Mouse (Mus musculus): ENCODE measurements around the gene Klhl12. TPM values are rescaled to one million over a fixed set of nuclear protein-coding genes. Genes with fewer than 3 reads are reported as not detected.
"Not testable (repeated sequence)": the region's sequence is repeated elsewhere in the genome, so short reads cannot be mapped to it uniquely, and the experiment has no call there.

Klhl12 gene
- total and polyA plus RNA-seq, 2 experiments from 2014 or later: 13.6 to 17.5 TPM

GRCm38 (mm10) chr1:134513312-134513860, 58.1 kb downstream of the Klhl12 start:
- peak overlapping the region; percentile 44; the same call in 1 of the 2 replicates for H3K9ac ChIP-seq (replicated peaks; ENCODE audit: low read depth, low read length)
- no peaks in the 10 kb centered on the region for H3K36me3 ChIP-seq (replicated peaks; ENCODE audit: control insufficient read depth, insufficient read depth, low read length)
- no peaks in the 10 kb centered on the region for H3K4me1 ChIP-seq (ENCODE audit: control insufficient read depth, insufficient read depth)
- H3K4me3 ChIP-seq (ENCODE audit: low read depth, low read length): peak overlapping the region; percentile 57
- H3K27me3 ChIP-seq (ENCODE audit: control insufficient read depth, insufficient read depth, low read length): peaks cover 3% of the 10 kb centered on the region; the same call in 1 of the 2 replicates
- H3K27ac ChIP-seq (ENCODE audit: low read depth): no peak overlapping the region
- 3% methylated on average over 38 of the region's 38 CpGs for WGBS
- H3K9me3 ChIP-seq (replicated peaks; ENCODE audit: control insufficient read depth, low read length): no peaks in the 10 kb centered on the region
- peak; percentile 57 for ATAC-seq (ENCODE audit: insufficient read depth, low read depth)
- DNase-seq (ENCODE audit: low spot score): peak; percentile 14
- peak overlapping the region; percentile 84 for H3K4me2 ChIP-seq (ENCODE audit: low read depth, low read length)
- peak; percentile 13; the same call in 1 of the 2 replicates for TF ChIP-seq CTCF (IDR thresholded peaks at IDR 0.05; ENCODE audit: low read depth)
- no peak for TF ChIP-seq EP300 (IDR thresholded peaks at IDR 0.05; ENCODE audit: low read depth)

- Histone ChIP-seq H3K4me3 (ENCODE audit: low read depth, low read length) (peak overlapping the region; percentile 57), H3K27me3 (ENCODE audit: control insufficient read depth, insufficient read depth, low read length) (peaks cover 3% of the 10 kb centered on the region; the same call in 1 of the 2 replicates), H3K4me2 (ENCODE audit: low read depth, low read length) (peak overlapping the region; percentile 84), H3K27ac (ENCODE audit: low read depth) (no peak overlapping the region), H3K36me3 (replicated peaks; ENCODE audit: control insufficient read depth, insufficient read depth, low read length) (no peaks in the 10 kb centered on the region), H3K4me1 (ENCODE audit: control insufficient read depth, insufficient read depth) (no peaks in the 10 kb centered on the region), H3K9me3 (replicated peaks; ENCODE audit: control insufficient read depth, low read length) (no peaks in the 10 kb centered on the region), H3K9ac (replicated peaks; ENCODE audit: low read depth, low read length) (0 out of 2 replicates have a peak overlapping the region, but pooled peaks have one; percentile 44)
- ATAC-seq (ENCODE audit: insufficient read depth, low read depth) (no peak), DNase-seq (ENCODE audit: low spot score) (peak; percentile 8)
- WGBS: 51% methylated on average over 16 of the region's 16 CpGs
- TF ChIP-seq EP300 (IDR thresholded peaks at IDR 0.05; ENCODE audit: low read depth) (no peak), CTCF (IDR thresholded peaks at IDR 0.05; ENCODE audit: low read depth) (no peak)
These were observed 58.7 kb downstream of the Klhl12 start for GRCm38 (mm10) chr1:134513876-134514590.

- H3K4me3 ChIP-seq (ENCODE audit: low read depth, low read length): no peak overlapping the region
- H3K9me3 ChIP-seq (replicated peaks; ENCODE audit: control insufficient read depth, low read length): no peaks in the 10 kb centered on the region
- H3K27me3 ChIP-seq (ENCODE audit: control insufficient read depth, insufficient read depth, low read length): peaks cover 3% of the 10 kb centered on the region; the same call in 1 of the 2 replicates
- WGBS: 42% methylated on average over 2 of the region's 2 CpGs
- TF ChIP-seq EP300 (IDR thresholded peaks at IDR 0.05; ENCODE audit: low read depth) (no peak), CTCF (IDR thresholded peaks at IDR 0.05; ENCODE audit: low read depth) (no peak)
- no peak overlapping the region for H3K9ac ChIP-seq (replicated peaks; ENCODE audit: low read depth, low read length)
- no peak overlapping the region for H3K4me2 ChIP-seq (ENCODE audit: low read depth, low read length)
- no peaks in the 10 kb centered on the region for H3K4me1 ChIP-seq (ENCODE audit: control insufficient read depth, insufficient read depth)
- H3K36me3 ChIP-seq (replicated peaks; ENCODE audit: control insufficient read depth, insufficient read depth, low read length): no peaks in the 10 kb centered on the region
- H3K27ac ChIP-seq (ENCODE audit: low read depth): peak overlapping the region; percentile 7; the same call in 1 of the 2 replicates
- peak; percentile 6 for DNase-seq (ENCODE audit: low spot score)
- ATAC-seq (ENCODE audit: insufficient read depth, low read depth): peak; percentile 32; the same call in 1 of the 2 replicates
These were observed 60.6 kb downstream of the Klhl12 start for GRCm38 (mm10) chr1:134515891-134516290.

- Histone ChIP-seq H3K27me3 (ENCODE audit: control insufficient read depth, insufficient read depth, low read length) (peaks cover 3% of the 10 kb centered on the region; the same call in 1 of the 2 replicates), H3K4me2 (ENCODE audit: low read depth, low read length) (no peak overlapping the region), H3K9me3 (replicated peaks; ENCODE audit: control insufficient read depth, low read length) (no peaks in the 10 kb centered on the region), H3K9ac (replicated peaks; ENCODE audit: low read depth, low read length) (no peak overlapping the region), H3K36me3 (replicated peaks; ENCODE audit: control insufficient read depth, insufficient read depth, low read length) (no peaks in the 10 kb centered on the region), H3K27ac (ENCODE audit: low read depth) (peak overlapping the region; percentile 7; the same call in 1 of the 2 replicates), H3K4me1 (ENCODE audit: control insufficient read depth, insufficient read depth) (no peaks in the 10 kb centered on the region), H3K4me3 (ENCODE audit: low read depth, low read length) (no peak overlapping the region)
- WGBS: 30% methylated on average over 4 of the region's 4 CpGs
- ATAC-seq (ENCODE audit: insufficient read depth, low read depth): peak; percentile 37; the same call in 1 of the 2 replicates
- no peak for TF ChIP-seq EP300 (IDR thresholded peaks at IDR 0.05; ENCODE audit: low read depth)
- DNase-seq (ENCODE audit: low spot score): peak; percentile 58
These were observed 61.3 kb downstream of the Klhl12 start for GRCm38 (mm10) chr1:134516491-134517198.

- not testable (repeated sequence) for ATAC-seq (ENCODE audit: insufficient read depth, low read depth); H3K27me3 ChIP-seq (ENCODE audit: control insufficient read depth, insufficient read depth, low read length); DNase-seq (ENCODE audit: low spot score); H3K4me1 ChIP-seq (ENCODE audit: control insufficient read depth, insufficient read depth); H3K4me3 ChIP-seq (ENCODE audit: low read depth, low read length); H3K4me2 ChIP-seq (ENCODE audit: low read depth, low read length); H3K9me3 ChIP-seq (replicated peaks; ENCODE audit: control insufficient read depth, low read length); H3K27ac ChIP-seq (ENCODE audit: low read depth); H3K36me3 ChIP-seq (replicated peaks; ENCODE audit: control insufficient read depth, insufficient read depth, low read length); H3K9ac ChIP-seq (replicated peaks; ENCODE audit: low read depth, low read length)
- 88% methylated on average over 14 of the region's 14 CpGs for WGBS
These were observed 62.5 kb downstream of the Klhl12 start for GRCm38 (mm10) chr1:134517841-134518240.

Data from heart, postnatal 0 days (tissue).